In the genomic region with DNA sequence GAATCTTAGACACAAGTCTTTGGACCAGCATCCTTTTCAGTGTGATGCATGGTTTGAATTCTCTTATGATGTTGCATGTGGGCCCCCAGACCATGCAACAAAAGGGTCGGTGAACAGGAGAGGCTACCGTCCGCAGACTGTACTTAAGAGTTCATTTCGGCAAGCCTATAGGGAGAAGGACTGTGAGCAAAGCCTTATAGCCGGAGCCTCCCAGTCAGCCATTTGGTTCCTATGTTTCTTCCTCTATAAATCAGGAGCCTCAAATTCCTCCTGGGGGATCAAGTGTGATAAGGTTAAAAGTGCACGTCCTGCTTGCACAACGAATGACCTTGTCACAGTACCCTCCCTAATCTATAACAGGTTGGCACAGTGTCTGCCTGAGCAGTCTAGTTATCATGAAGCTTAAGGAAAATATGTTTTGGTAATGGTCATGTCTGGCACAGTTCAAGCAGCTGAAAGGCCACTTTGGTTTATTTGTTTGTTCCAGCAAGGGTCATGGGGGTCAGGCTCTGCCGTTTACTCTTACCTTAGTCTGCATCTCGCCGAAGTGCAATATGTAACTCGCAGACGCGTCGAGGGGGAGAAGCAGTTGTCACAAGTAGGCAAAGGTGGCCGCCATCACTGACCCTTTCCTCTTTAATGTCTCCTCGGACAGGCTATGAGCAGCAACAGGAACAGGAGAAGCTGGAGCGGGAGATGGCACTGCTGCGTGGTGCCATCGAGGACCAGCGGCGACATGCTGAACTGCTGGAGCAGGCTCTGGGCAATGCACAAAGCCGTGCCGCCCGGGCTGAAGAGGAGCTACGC, we compare ENCODE assay signal across 12 mouse cellular contexts. TPM values are rescaled to one million over a fixed set of nuclear protein-coding genes. Genes with fewer than 3 reads are reported as not detected.
DNase-seq lines count a peak whose midpoint lies in the region; ATAC-seq and TF ChIP-seq lines count a peak whose summit lies in the region.
"Had no signal": no experiment of that assay in that cellular context is flagged by ENCODE, and none has a peak within 500 bp of the region (broad histone marks: within the 10 kb centered on the region; RNA-seq: fewer than 3 reads in every experiment).

No protein-coding gene starts in this region.

- TF ChIP-seq CTCF in intestine, postnatal 0 days (IDR thresholded peaks at IDR 0.05; ENCODE audit: low read depth), result no peak

- no peak overlapping the region for H3K9ac ChIP-seq in intestine, postnatal 0 days (ENCODE audit: low read depth, low read length)
- no peak overlapping the region for H3K9ac ChIP-seq in hindbrain, embryonic 11.5 days (ENCODE audit: low read depth, low read length)

- H3K9me3 ChIP-seq in intestine, postnatal 0 days (ENCODE audit: control insufficient read depth), result no peaks in the 10 kb centered on the region
- no peaks in the 10 kb centered on the region for H3K9me3 ChIP-seq in hindbrain, embryonic 11.5 days (ENCODE audit: control insufficient read depth, low read length)

- DNase-seq in heart, adult 11 months, result peak; percentile 88
- DNase-seq in heart, adult 8-10 months (ENCODE audit: low spot score), result no peak
- DNase-seq in lung, postnatal 36 days, result peak; percentile 20
- no peak for DNase-seq in lung, adult 18-20 months
- no peak for DNase-seq in urinary bladder, postnatal 36 days (ENCODE audit: low spot score in 2 of 2)
- DNase-seq in layer of hippocampus, adult 18-20 months (ENCODE audit: low spot score in 2 of 2), result no peak
- DNase-seq in hindbrain, embryonic 11.5 days (ENCODE audit: low spot score), result no peak
- DNase-seq: cerebellum, adult 8-10 months; left cerebral cortex, postnatal 4 days; lung, postnatal 14 days; right cerebral cortex, postnatal 4 days had no signal

- H3K4me1 ChIP-seq in intestine, postnatal 0 days (replicated peaks; ENCODE audit: control insufficient read depth, insufficient read depth, low read length), result peaks cover 11% of the 10 kb centered on the region
- peaks cover 33% of the 10 kb centered on the region for H3K4me1 ChIP-seq in hindbrain, embryonic 11.5 days (replicated peaks; ENCODE audit: control insufficient read depth, insufficient read depth, low read length)

- H3K27me3 ChIP-seq in intestine, postnatal 0 days (replicated peaks; ENCODE audit: control insufficient read depth, insufficient read depth, low read length), result no peaks in the 10 kb centered on the region
- H3K27me3 ChIP-seq in hindbrain, embryonic 11.5 days (ENCODE audit: control insufficient read depth, insufficient read depth, low read length), result no peaks in the 10 kb centered on the region

- 72% methylated on average over 25 of the region's 25 CpGs for WGBS in intestine, postnatal 0 days
- WGBS in hindbrain, embryonic 11.5 days, result 89% methylated on average over 25 of the region's 25 CpGs

- H3K4me3 ChIP-seq in intestine, postnatal 0 days (ENCODE audit: low read depth, low read length), result no peak overlapping the region
- no peak overlapping the region for H3K4me3 ChIP-seq in hindbrain, embryonic 11.5 days (ENCODE audit: low read depth, low read length)

- H3K27ac ChIP-seq in intestine, postnatal 0 days (ENCODE audit: low read depth, low read length), result peak overlapping the region; percentile 35; the same call in 1 of the 2 replicates
- H3K27ac ChIP-seq in hindbrain, embryonic 11.5 days (ENCODE audit: low read depth, low read length), result no peak overlapping the region

- ATAC-seq in intestine, postnatal 0 days, result no peak
- no peak for ATAC-seq in hindbrain, embryonic 11.5 days (ENCODE audit: low FRiP score)

- H3K4me2 ChIP-seq in intestine, postnatal 0 days (replicated peaks; ENCODE audit: low read depth), result no peak overlapping the region
- H3K4me2 ChIP-seq in hindbrain, embryonic 11.5 days (replicated peaks; ENCODE audit: low read depth, low read length), result no peak overlapping the region

- peaks cover 83% of the 10 kb centered on the region for H3K36me3 ChIP-seq in intestine, postnatal 0 days (ENCODE audit: control insufficient read depth, insufficient read depth)
- H3K36me3 ChIP-seq in hindbrain, embryonic 11.5 days (ENCODE audit: control insufficient read depth, insufficient read depth, low read length), result peaks cover 61% of the 10 kb centered on the region

RNA-seq across cellular contexts. Expression of a gene that starts 11.4 kb away (rescaled TPM):
- 10 to 100 TPM; 56.7 to 80.1 (median 58.6) TPM for total RNA-seq in heart, adult 8-10 months (2022)
- polyA plus RNA-seq in intestine, postnatal 0 days (2015; fragmentation: Nextera tagmentation; extraction: Ambion mirVana), result 12.4 and 13.4 TPM in 2 replicates
- 10 to 100 TPM; 19.2 to 20.5 TPM for total RNA-seq in layer of hippocampus, adult 18-20 months (2021)
- 39.7 and 47.8 TPM in 2 replicates for polyA plus RNA-seq in hindbrain, embryonic 11.5 days (2014; fragmentation: Nextera tagmentation; extraction: Ambion mirVana)

Comparison
In these comparisons a context has a peak if more than half of its experiments do, and no peak if none do; other contexts are left out.
1. DNase-seq: peak in heart, adult 11 months (single experiment) and lung, postnatal 36 days (single experiment); none in heart, adult 8-10 months (single experiment), lung, adult 18-20 months (0 of 2), urinary bladder, postnatal 36 days (0 of 2), layer of hippocampus, adult 18-20 months (0 of 2) and hindbrain, embryonic 11.5 days (single experiment).